Mouse (Mus musculus) NIH3T3 (cell line): Measurements from ENCODE around the gene Galnt12.

ENCODE experiments used
- DNase-seq: peaks from one replicate; pipeline ENCODE4 v3.0.0-alpha.2; 2012; ENCODE audit warnings: low read depth

Galnt12 gene

GRCm38 (mm10) chr4:47093647-47094046 is 1.9 kb downstream of the Galnt12 start:
- no peak for DNase-seq

GRCm38 (mm10) chr4:47103561-47103960 is 11.9 kb downstream of the Galnt12 start:
- no peak for DNase-seq

- no peak for DNase-seq
Measured at GRCm38 (mm10) chr4:47111885-47112284, 20.2 kb downstream of the Galnt12 start.

GRCm38 (mm10) chr4:47112560-47112959 is 20.9 kb downstream of the Galnt12 start:
- DNase-seq = no peak

- peak; percentile 80 for DNase-seq
Measured at GRCm38 (mm10) chr4:47122051-47122706, 30.5 kb downstream of the Galnt12 start.

GRCm38 (mm10) chr4:47124140-47124711 is 32.5 kb downstream of the Galnt12 start:
- DNase-seq = no peak

- DNase-seq = peak; percentile 23
Measured at GRCm38 (mm10) chr4:47128515-47128914, 36.8 kb downstream of the Galnt12 start.

- peak; percentile 87 for DNase-seq
Measured at GRCm38 (mm10) chr4:47129572-47129971, 37.9 kb downstream of the Galnt12 start.

- DNase-seq = peak; percentile 72
Measured at GRCm38 (mm10) chr4:47130111-47131050, 38.7 kb downstream of the Galnt12 start.

- DNase-seq = no peak
Measured at GRCm38 (mm10) chr4:47131931-47132330, 40.2 kb downstream of the Galnt12 start.

GRCm38 (mm10) chr4:47132413-47132812 is 40.7 kb downstream of the Galnt12 start:
- DNase-seq = peak; percentile 54

GRCm38 (mm10) chr4:47136699-47137101 is 45.0 kb downstream of the Galnt12 start:
- no peak for DNase-seq

- peak; percentile 54 for DNase-seq
Measured at GRCm38 (mm10) chr4:47137479-47137878, 45.8 kb downstream of the Galnt12 start.

GRCm38 (mm10) chr4:47138411-47138810 is 46.7 kb downstream of the Galnt12 start:
- DNase-seq = no peak

- peak; percentile 53 for DNase-seq
Measured at GRCm38 (mm10) chr4:47138967-47139777, 47.5 kb downstream of the Galnt12 start.

- DNase-seq = no peak
Measured at GRCm38 (mm10) chr4:47140301-47140700, 48.6 kb downstream of the Galnt12 start.

- peak; percentile 60 for DNase-seq
Measured at GRCm38 (mm10) chr4:47141444-47142154, 49.9 kb downstream of the Galnt12 start.

GRCm38 (mm10) chr4:47143849-47144248 is 52.1 kb downstream of the Galnt12 start:
- no peak for DNase-seq

- no peak for DNase-seq
Measured at GRCm38 (mm10) chr4:47145341-47145740, 53.6 kb downstream of the Galnt12 start.

- no peak for DNase-seq
Measured at GRCm38 (mm10) chr4:47146561-47146960, 54.9 kb downstream of the Galnt12 start.

GRCm38 (mm10) chr4:47149963-47150362 is 58.3 kb downstream of the Galnt12 start:
- DNase-seq = no peak
